Mouse (Mus musculus) kidney, adult 11 months (tissue): ENCODE data around the gene Atp5l.

ENCODE experiments used
- DNase-seq: peaks from one replicate; pipeline ENCODE4 v3.0.0; 2022

Atp5l gene

DNA sequence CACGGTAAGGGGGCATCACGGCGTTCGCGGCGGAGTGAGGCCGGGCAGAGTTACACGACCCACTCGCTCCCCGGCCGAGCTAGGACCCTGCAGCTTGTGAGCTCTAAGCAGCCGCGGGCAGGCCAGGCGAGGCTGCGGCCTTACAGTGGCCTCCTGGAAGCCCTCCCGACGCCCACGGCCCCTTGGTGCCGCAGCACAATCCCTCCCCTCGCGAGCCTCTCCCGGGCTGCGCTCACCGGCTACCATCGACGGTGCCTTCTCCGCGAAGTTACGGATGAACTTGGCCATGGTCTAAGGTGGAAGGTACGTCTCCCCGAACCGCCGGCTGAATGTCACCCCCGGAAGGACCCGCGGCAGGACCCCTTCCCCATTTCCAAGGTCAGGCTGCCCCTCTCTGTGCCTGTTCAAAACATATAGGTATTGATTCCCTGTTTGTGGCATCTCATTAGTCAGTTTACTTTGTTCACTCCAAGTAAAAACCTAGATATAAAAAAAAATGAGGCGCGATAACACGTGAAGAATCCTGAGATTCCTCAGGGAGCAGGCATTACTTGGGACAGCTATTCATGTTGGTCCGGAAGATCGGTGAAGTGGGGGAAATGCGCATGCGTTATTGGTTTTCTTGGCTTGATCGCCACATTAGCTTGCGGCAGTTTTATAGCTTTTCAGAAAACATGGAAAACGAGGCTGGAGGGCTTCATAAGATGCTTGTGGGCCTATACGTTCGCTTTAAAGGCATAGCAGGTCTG lies at the start of gene Atp5l:
Atp5l (minus strand) TSS at position 369 of the 749 bp plus-strand sequence.
- DNase-seq = peak; percentile 89

GRCm38 (mm10) chr9:44969450-44969849 lies 48.9 kb upstream of the Atp5l start:
- DNase-seq = no peak

DNA sequence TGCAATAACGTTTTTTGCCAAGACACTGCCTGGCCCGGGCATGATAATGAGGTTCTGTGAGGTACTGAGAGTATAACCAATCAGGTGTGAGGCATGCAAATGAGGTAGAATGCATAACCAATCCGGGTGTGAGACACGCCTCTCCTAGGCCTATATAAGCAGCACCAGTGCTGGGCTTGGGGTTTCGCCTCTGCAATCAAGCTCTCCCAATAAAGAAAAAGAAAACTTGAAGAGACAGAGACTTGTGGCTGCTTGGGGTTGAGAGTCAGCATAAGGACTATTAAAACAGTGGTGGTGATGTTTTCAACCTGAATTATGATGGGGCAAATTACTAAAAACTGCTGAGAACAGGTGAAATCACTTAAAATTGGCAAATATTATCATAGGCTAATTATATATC lies 47.2 kb upstream of the Atp5l start:
- peak; percentile 16 for DNase-seq

- DNase-seq = peak; percentile 86
Measured at GRCm38 (mm10) chr9:44966815-44967242, 46.3 kb upstream of the Atp5l start.

DNA sequence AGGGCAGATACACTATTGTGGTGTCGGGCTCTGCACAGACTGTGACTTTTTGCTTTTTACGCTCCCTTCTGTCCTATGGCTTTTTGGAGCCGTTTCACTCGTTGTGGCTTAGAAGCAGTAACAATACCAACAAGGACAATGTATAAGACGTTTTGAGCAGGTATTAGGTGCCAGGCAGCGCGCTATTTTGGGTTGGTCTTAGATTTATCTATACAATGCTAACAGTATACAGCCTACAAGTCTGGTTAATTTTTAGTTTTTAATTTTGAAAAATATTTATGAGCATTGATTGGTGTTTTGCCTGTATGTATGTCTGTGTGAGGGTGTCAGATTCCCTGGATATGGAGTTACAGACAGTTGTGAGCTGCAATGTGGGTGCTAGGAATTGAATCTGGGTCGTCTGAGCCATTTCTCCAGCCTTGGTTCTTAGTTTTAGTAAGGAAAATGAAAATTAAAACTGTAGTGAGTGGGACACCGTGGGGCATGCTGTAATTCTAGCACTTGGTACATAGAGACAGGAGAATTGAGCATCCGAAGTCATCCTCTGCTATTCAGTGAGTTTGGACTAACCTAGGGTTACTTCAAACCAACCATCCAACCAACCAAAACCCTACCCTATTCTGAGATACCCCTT lies 45.4 kb upstream of the Atp5l start:
- no peak for DNase-seq

DNA sequence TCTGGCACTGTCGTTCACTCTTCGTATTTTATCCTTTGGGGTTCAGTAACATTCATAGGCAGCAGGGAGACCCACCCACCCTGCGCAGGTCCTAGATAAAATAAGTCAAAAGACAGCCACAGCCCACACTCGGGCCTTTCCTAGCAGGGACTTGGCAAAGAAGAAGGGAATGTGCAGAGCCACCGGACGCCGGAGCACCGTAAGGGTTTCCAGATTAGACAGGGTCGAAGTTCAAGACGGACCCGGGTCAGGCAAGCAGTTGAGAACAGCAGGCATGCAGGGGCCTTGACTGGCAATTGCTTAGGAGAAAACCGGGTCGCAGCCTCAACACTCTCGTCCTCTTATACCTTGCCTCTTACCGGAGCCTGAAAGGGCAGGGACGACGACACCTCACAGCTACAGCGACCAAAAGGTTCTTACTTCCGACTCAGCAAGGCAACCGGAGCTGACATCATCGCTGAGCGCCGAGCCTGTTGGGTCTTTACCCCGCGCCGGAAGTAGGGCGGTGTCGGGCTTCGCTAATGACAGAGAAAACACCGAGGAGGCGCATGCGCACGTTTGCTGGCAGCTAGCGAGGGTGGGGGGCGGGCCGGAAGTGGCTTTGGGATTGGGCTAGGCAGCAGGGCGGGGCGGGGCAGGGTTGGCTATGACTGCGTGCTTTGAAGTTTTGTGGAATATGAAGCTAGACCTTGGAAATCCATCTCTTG lies 44.7 kb upstream of the Atp5l start, which contains the start of gene Ube4a:
Ube4a (minus strand) TSS at position 475 of the 707 bp plus-strand sequence.
- DNase-seq = peak; percentile 99

DNA sequence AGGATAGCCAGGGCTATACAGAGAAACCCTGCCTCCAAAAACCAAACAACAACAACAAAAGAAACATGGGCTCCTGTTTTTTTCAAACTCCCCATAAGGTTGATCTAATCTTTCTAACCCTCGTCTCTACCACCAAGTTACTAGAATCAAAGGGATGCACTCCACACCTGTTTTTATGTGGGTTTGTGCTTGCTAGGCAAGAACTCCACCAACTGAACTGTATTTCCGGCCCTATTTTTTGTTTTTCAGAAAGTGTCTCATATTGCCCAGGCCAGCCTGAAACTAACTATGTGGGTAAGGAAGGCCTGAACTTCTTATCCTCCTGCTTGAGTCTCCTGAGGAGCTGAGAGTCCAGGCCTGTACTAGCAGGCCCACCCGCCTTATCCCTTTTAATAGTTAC lies 33.9 kb upstream of the Atp5l start:
- no peak for DNase-seq

DNA sequence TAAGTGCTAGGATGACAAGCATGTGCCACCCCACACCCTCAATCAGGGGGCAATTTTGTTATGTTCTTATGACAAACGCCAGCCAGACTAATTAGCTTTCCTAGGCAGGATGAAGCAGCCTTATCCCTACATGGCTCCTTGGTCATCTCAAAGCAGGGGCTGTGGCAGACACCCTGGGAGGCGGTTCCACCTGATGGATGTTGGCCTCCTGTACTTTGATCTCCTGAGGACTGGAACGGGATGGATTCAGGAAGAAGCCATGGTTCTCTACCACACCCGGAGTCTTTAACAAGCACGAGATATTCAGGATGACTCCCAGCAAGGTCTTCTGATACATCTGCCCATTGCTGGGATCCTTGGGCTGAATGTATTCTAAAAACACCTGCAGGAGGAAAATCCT lies 27.3 kb upstream of the Atp5l start:
- peak; percentile 16 for DNase-seq

DNA sequence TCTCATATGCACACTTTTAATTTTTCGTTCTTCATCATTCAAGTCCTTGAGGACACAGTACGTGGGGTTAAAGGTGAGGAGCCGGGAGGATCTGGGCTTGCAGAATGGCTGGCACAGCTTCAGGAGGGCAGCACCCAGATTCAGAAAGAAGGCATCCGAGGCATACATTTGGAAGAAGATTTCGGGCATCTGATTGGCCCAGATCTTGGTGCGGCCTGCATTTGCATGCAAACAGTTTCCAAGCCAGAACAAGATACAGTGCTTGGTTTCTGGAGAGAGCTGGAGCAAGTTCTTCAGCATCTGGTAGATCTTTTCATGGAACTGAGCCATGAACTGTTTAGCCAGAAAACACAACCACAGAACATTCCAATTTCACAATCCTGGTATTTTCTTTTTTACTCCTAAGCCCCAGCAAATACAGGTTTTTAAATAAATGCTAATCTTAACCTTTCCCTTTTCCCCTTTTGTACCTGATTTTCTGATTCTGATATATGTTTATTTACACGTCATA lies 25.7 kb upstream of the Atp5l start:
- DNase-seq = no peak

DNA sequence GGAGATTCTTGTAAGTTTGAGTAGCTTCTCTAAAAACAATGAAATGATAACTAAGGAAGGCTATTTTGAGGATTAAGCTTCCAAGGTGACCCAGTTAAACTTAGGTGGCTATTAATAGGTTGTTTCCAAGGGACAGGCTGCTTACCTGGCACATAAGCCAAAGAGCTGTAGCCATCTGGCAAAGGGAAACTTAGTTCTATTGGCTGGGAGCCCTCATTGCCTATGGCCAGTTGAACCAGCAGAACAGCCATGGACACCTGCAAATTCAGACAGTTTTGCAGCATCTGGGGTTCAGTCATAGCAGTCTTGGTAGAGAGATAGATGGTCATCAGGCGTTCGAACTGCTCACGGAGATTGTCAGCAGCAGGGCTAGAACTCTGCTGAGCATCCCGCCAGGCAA lies 21.9 kb upstream of the Atp5l start:
- DNase-seq = no peak

- no peak for DNase-seq
Measured at GRCm38 (mm10) chr9:44941756-44942155, 21.2 kb upstream of the Atp5l start.

GRCm38 (mm10) chr9:44921543-44921942 lies 1.0 kb upstream of the Atp5l start:
- no peak for DNase-seq

DNA sequence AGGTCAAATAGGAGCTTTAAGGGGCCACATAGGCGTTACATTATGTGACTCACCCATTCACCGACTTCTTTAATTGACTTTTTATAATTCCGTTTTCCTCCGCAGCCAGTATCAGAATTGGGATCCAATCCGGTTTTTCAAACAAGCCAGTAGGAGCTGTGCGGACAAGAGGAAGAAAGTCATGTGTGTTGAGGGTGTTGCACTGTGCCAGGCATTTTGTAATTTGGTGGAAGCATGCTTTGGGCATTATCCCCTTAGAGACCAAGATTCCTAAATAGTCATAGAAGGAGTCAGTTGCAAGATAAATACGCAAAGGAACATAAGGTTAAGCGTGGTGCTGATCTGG lies 554 bp upstream of the Atp5l start:
- DNase-seq = no peak

DNA sequence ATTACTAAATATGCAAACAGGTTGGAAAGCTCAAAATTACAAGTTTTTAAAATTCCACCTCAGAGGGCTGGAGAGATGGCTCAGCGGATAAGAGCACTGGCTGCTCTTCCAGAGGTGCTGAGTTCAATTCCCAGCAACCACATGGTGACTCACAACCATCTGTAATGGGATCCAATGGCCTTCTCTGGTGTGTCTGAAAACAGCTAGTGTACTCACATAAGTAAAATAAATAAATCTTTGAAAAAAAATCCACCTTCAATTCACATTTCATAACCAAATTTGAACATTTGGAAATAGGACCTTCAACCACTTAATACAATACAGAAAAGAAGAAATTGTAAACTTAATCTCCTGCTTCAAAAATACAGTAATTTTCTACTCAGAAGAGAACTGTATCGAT lies 936 bp downstream of the Atp5l start:
- no peak for DNase-seq

DNA sequence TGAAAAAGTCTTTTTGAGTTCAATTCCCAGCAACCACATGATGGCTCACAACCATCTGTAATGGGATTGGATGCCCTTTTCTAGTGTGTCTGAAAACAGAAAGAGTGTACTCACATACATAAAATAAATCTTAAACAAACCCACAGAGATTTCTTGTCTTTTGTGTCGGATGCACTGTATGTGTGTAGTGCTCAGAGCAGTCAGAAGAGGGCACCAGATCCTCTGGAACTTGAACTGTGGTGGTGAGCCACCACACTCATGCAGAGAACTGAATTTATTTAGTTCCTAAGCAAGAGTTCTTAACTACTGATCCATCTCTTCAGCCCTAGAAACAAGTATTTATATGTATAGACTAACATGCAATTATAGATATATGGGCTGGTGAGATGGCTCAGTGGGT lies 4.3 kb downstream of the Atp5l start:
- DNase-seq = no peak

GRCm38 (mm10) chr9:44914706-44915105 lies 5.8 kb downstream of the Atp5l start:
- DNase-seq = no peak

DNA sequence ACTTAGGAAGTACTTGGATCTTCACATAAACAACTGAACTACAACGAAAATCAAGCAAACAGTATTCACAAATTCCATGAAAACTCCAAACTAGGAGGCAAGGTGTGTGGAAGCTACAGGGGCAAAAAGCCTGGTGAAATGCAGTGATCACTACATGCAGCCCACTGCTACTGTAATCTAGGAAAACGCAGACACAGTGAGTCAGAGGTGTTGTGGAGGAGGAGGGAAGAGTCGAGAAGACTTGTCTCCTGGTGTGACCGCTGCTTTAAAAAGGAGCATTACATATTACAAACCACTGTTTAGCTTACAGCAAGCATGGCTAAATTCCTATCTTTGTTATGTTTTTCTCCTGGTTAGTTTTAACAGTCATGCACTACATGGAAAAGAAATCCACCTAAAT lies 9.2 kb downstream of the Atp5l start:
- no peak for DNase-seq

- DNase-seq = no peak
Measured at GRCm38 (mm10) chr9:44905620-44906019, 14.9 kb downstream of the Atp5l start.

DNA sequence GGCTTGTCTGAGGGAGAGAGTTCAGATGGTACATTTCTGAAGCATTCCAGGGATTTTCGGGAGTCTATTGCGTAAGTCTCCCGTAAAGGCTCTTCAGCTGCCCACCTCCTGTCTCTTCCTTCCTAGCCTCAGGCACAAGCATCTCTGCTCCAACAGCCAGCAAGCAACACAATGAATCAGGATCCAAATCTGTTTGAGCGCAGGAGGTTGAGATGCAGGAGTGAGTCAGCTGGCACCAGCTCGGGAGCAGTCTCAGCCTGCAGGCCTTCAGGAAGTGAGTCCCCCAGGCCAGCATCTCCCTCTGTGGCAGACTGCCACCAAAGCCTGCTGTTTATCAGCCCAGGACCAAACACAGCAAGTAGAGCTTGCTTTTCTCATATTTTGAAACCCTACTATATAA lies 15.6 kb downstream of the Atp5l start:
- peak; percentile 40 for DNase-seq

DNA sequence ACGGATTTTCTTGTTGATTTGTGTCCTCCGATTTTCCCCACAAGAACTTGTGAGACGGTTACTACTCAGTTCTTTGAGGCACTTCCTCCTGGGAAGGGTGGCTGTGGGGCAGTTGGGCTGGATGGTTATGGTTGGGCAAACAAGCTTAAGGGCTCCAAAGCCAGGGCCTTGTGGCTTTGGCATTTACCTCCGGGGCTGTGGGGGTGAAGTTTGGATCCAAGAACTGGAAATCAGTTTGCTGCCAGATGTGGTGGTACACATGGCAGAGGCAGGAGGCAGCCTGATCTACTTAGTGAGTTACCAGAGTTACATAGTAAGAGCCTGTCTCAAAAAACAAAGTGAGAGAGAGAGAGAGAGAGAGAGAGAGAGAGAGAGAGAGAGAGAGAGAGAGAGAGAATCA lies 16.7 kb downstream of the Atp5l start:
- DNase-seq = no peak

- DNase-seq = no peak
Measured at GRCm38 (mm10) chr9:44900402-44900801, 20.1 kb downstream of the Atp5l start.

DNA sequence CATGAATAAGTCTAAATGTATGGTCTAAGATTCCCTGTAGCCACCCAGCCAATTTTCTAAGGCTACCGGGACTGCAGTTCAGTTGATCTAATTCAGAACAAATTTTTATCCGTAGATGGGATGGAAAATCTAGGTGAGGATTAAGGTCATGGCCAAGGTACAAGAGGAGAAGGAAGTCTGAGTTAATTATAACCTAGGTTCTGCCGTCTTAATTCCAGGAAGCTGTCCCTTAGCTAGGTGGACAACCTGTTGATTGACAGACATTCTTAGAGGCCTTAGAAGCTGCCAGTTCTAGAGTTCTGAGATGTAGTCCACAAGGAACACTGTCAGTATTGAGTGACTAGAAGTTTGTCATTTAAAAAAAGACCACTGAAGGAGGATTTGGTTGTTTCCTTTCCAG lies 20.8 kb downstream of the Atp5l start:
- peak; percentile 26 for DNase-seq

GRCm38 (mm10) chr9:44897024-44897423 lies 23.5 kb downstream of the Atp5l start:
- DNase-seq = no peak

DNA sequence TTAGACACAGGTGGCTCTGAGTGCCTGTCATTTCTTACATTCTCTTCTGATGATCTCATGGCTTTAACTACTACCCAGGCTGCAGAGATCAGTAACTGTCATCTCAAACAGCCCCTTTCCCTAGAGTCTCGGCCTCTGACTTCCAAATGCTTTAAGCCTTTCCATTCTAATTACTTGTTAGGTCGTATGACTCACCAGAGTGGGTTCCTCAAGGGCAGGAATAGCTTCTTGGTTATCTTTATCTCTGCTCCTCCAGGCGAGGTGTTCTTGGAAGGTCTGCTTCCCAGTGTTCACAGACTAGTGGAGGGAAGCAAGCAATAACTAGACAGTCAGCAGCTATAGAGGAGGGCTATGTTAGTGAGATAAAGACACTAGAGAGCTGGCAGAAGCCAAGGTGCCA lies 27.9 kb downstream of the Atp5l start:
- no peak for DNase-seq
